Mouse (Mus musculus): ENCODE data around the gene 4932438H23Rik. TPM values are rescaled to one million over a fixed set of nuclear protein-coding genes. Genes with fewer than 3 reads are reported as not detected.
A peak's percentile ranks its signal among the peaks of the same experiment; 100 is the strongest.

Gene 4932438H23Rik
- polyA plus RNA-seq, 1 experiment: 0.02 TPM

DNA sequence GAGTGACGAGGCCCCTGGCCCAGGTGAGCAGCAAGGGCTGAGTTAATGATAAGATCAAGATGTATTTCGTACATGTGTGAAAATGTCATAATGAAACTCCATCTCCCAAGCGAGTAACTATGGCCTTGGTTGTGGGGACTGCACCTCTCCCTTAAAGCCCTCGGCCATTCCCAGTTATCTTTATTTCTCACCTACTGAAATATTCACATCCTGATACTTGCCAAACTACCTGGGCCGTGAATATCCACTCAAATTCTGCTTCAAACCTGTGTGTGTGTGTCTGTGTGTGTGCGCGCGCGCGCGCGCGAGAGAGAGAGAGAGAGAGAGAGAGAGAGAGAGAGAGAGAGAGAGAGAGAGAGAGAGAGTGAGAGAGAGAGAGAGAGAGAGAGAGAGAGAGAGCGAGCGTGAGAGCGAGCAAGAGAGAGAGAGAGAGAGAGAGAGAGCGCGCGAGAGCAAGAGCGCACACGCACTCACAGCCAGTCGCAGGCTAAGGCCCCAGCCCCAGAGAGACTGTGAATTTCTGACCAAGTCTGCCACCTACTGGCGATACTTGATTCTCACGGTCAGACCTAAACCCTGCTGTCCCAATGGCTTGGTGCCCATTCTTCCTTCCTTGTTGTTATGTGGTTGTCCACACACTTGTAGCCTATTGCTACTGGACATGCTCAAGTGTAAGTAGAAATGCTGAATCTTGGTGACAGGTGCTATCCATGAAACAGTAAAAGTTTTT is 21.6 kb downstream of the 4932438H23Rik start:
- Histone ChIP-seq H3K36me3 (ENCODE audit: control insufficient read depth, insufficient read depth) (no peaks in the 10 kb centered on the region), H3K79me3 (ENCODE audit: low read depth) (no peaks in the 10 kb centered on the region), H3ac (ENCODE audit: control insufficient read depth, insufficient read length, low read depth) (no peak overlapping the region), H3K4me3 (ENCODE audit: insufficient read depth, poor library complexity, severe bottlenecking) (no peak overlapping the region), H3K79me2 (ENCODE audit: control insufficient read depth, insufficient read depth) (no peaks in the 10 kb centered on the region), H3K27me3 (ENCODE audit: control insufficient read depth, insufficient read depth, insufficient read length) (peaks cover 21% of the 10 kb centered on the region)
- peak; percentile 67 for TF ChIP-seq CTCF (IDR thresholded peaks at IDR 0.05; ENCODE audit: control insufficient read depth, insufficient read depth, insufficient read length)
- no peak for TF ChIP-seq CEBPB (IDR thresholded peaks at IDR 0.05; ENCODE audit: low read depth)

DNA sequence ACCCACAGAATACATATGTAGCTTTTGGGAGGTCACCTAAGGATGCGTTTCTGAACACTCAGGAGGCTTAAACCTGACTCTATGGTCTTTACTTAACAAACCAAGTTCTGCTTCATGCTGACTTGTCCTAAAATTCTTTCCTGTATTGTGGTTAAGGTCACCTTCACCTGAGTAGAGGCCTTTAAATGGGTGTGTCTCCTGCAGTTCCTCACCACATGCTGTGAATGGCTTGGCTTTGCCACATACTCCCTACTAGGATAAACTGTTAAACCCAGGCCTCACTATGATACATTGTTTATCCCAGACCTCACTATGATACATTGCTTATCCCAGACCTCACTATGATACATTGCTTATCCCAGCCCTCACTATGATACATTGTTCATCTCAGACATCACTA is 22.7 kb downstream of the 4932438H23Rik start:
- Histone ChIP-seq H3K79me3 (ENCODE audit: low read depth) (no peaks in the 10 kb centered on the region), H3K79me2 (ENCODE audit: control insufficient read depth, insufficient read depth) (no peaks in the 10 kb centered on the region), H3K36me3 (ENCODE audit: control insufficient read depth, insufficient read depth) (no peaks in the 10 kb centered on the region), H3K4me3 (ENCODE audit: insufficient read depth, poor library complexity, severe bottlenecking) (no peak overlapping the region), H3ac (ENCODE audit: control insufficient read depth, insufficient read length, low read depth) (no peak overlapping the region), H3K27me3 (ENCODE audit: control insufficient read depth, insufficient read depth, insufficient read length) (peaks cover 22% of the 10 kb centered on the region)
- TF ChIP-seq MAX (IDR thresholded peaks at IDR 0.05): no peak

DNA sequence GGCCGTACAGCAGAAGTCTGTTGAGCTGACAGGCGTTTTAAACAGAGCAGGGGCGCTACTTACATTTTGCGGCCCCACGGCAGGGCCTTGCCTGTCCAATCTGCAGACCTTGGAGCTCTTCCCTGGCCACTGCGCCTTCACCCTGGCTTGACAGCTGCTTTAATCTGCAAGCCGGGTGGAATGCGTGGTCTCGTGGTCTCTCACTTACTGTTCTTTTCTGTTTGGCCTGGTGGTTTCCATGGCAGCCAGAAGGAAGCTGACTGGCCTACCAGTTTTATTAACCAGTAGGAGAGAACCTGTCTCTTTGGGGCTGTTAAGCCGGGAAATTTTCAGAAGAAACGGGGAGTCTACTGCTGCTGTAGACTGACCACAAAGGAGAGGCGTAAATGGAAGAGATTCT is 26.0 kb downstream of the 4932438H23Rik start:
- Histone ChIP-seq H3K79me3 (ENCODE audit: low read depth) (no peaks in the 10 kb centered on the region), H3ac (ENCODE audit: control insufficient read depth, insufficient read length, low read depth) (no peak overlapping the region), H3K79me2 (ENCODE audit: control insufficient read depth, insufficient read depth) (no peaks in the 10 kb centered on the region), H3K4me3 (ENCODE audit: insufficient read depth, poor library complexity, severe bottlenecking) (no peak overlapping the region), H3K27me3 (ENCODE audit: control insufficient read depth, insufficient read depth, insufficient read length) (peaks cover 27% of the 10 kb centered on the region), H3K36me3 (ENCODE audit: control insufficient read depth, insufficient read depth) (no peaks in the 10 kb centered on the region)
- TF ChIP-seq FOSL1 (IDR thresholded peaks at IDR 0.05; ENCODE audit: insufficient read depth, low read length, poor library complexity, severe bottlenecking) (no peak), USF1 (IDR thresholded peaks at IDR 0.05; ENCODE audit: low read depth) (no peak), MYOG (IDR thresholded peaks at IDR 0.05; ENCODE audit: control insufficient read depth, extremely low read depth, insufficient read length) (no peak), CEBPB (IDR thresholded peaks at IDR 0.05; ENCODE audit: low read depth) (no peak), MAX (IDR thresholded peaks at IDR 0.05) (no peak), MYOD1 (IDR thresholded peaks at IDR 0.05; ENCODE audit: control insufficient read depth, insufficient read length, low read depth) (no peak), CTCF (IDR thresholded peaks at IDR 0.05; ENCODE audit: control insufficient read depth, insufficient read depth, insufficient read length) (no peak)

DNA sequence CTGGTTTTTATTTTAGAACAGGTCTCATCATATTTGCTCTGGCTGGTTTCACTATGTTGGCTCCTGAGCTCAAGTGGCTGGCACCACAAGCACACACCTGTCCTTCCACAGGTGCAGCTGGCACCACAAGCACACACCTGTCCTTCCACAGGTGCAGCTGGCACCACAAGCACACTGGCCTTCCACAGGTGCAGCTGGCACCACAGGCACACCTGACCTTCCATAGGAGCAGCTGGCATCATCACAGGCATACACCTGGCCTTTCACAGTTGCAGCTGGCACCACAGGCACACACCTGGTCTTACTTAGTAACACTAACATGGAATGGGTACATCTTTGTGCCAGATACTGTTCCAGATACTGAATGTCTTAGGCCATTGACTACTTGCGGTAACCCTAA is 27.8 kb downstream of the 4932438H23Rik start:
- Histone ChIP-seq H3ac (ENCODE audit: control insufficient read depth, insufficient read length, low read depth) (no peak overlapping the region), H3K27me3 (ENCODE audit: control insufficient read depth, insufficient read depth, insufficient read length) (peaks cover 38% of the 10 kb centered on the region), H3K4me3 (ENCODE audit: insufficient read depth, poor library complexity, severe bottlenecking) (no peak overlapping the region), H3K79me2 (ENCODE audit: control insufficient read depth, insufficient read depth) (no peaks in the 10 kb centered on the region), H3K79me3 (ENCODE audit: low read depth) (no peaks in the 10 kb centered on the region), H3K36me3 (ENCODE audit: control insufficient read depth, insufficient read depth) (no peaks in the 10 kb centered on the region)
- no peak for TF ChIP-seq USF1 (IDR thresholded peaks at IDR 0.05; ENCODE audit: low read depth)
- no peak for TF ChIP-seq FOSL1 (IDR thresholded peaks at IDR 0.05; ENCODE audit: insufficient read depth, low read length, poor library complexity, severe bottlenecking)
- no peak for TF ChIP-seq CTCF (IDR thresholded peaks at IDR 0.05; ENCODE audit: control insufficient read depth, insufficient read depth, insufficient read length)
- no peak for TF ChIP-seq MYOD1 (IDR thresholded peaks at IDR 0.05; ENCODE audit: control insufficient read depth, insufficient read length, low read depth)
- TF ChIP-seq MYOG (IDR thresholded peaks at IDR 0.05; ENCODE audit: control insufficient read depth, extremely low read depth, insufficient read length): no peak
- TF ChIP-seq MAX (IDR thresholded peaks at IDR 0.05): no peak
- no peak for TF ChIP-seq CEBPB (IDR thresholded peaks at IDR 0.05; ENCODE audit: low read depth)

DNA sequence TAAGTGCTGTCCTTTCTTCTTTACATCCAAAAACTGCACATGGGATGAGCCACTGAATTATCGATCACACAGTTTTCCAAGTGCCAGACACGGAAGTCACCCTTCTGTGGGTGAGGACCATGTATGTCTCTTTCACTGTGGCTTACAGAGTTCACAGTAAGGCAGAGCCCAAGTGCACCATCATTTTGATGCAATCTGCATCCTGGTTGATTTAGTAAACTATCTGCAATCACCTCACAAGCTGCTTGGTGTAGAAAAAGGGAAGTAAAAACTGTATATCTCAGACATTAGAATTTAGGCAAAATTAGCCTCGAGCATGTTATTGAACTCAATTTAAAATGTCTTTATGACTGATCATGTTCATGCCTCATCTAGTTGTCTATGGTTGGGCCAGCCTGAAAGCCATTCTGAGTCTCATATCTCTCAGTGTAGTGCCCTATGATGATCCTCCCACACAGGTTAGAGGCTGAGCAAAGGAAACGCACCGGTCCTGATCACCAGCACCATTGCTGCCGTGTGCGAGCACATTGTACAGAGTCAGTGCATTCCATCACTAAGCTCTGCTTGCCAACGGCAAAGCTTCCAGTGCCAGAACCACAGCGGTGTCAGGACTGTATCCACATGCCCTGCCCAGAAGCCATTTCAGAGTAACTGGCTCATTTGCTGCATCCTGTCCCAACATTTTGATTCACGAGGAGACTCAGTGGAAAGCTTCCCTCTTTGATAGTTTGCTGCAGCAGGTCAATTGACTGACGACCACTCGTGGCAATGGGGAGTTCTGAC is 30.1 kb downstream of the 4932438H23Rik start:
- Histone ChIP-seq H3K79me2 (ENCODE audit: control insufficient read depth, insufficient read depth) (no peaks in the 10 kb centered on the region), H3K36me3 (ENCODE audit: control insufficient read depth, insufficient read depth) (no peaks in the 10 kb centered on the region), H3K79me3 (ENCODE audit: low read depth) (no peaks in the 10 kb centered on the region), H3ac (ENCODE audit: control insufficient read depth, insufficient read length, low read depth) (no peak overlapping the region), H3K4me3 (ENCODE audit: insufficient read depth, poor library complexity, severe bottlenecking) (no peak overlapping the region), H3K27me3 (ENCODE audit: control insufficient read depth, insufficient read depth, insufficient read length) (peaks cover 34% of the 10 kb centered on the region)
- TF ChIP-seq CEBPB (IDR thresholded peaks at IDR 0.05; ENCODE audit: low read depth) (no peak), CTCF (IDR thresholded peaks at IDR 0.05; ENCODE audit: control insufficient read depth, insufficient read depth, insufficient read length) (no peak), MYOG (IDR thresholded peaks at IDR 0.05; ENCODE audit: control insufficient read depth, extremely low read depth, insufficient read length) (no peak), USF1 (IDR thresholded peaks at IDR 0.05; ENCODE audit: low read depth) (no peak), MAX (IDR thresholded peaks at IDR 0.05) (no peak), FOSL1 (IDR thresholded peaks at IDR 0.05; ENCODE audit: insufficient read depth, low read length, poor library complexity, severe bottlenecking) (no peak), MYOD1 (IDR thresholded peaks at IDR 0.05; ENCODE audit: control insufficient read depth, insufficient read length, low read depth) (no peak)

DNA sequence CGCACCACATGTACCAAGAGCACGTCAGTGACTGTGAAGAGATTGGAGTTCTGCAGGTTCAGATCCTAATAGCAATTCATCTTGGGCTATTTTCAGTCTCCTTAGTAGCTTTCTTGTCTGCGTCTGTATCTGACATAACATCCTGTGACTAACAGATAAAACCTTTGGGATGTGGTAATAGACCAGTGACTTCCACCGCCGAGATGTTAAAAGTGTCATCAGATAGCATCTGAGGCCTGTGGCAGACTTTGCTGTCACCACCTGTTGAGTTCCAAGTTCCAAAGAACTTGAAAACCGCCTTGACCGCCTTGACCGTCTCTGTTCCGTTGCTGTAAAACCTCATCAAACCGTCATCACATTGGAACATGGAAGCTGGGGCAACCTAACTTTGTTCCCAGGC is 31.1 kb downstream of the 4932438H23Rik start:
- Histone ChIP-seq H3K79me3 (ENCODE audit: low read depth) (no peaks in the 10 kb centered on the region), H3K4me3 (ENCODE audit: insufficient read depth, poor library complexity, severe bottlenecking) (no peak overlapping the region), H3K27me3 (ENCODE audit: control insufficient read depth, insufficient read depth, insufficient read length) (peaks cover 37% of the 10 kb centered on the region), H3K79me2 (ENCODE audit: control insufficient read depth, insufficient read depth) (no peaks in the 10 kb centered on the region), H3ac (ENCODE audit: control insufficient read depth, insufficient read length, low read depth) (no peak overlapping the region), H3K36me3 (ENCODE audit: control insufficient read depth, insufficient read depth) (no peaks in the 10 kb centered on the region)
- TF ChIP-seq CEBPB (IDR thresholded peaks at IDR 0.05; ENCODE audit: low read depth): no peak
- TF ChIP-seq CTCF (IDR thresholded peaks at IDR 0.05; ENCODE audit: control insufficient read depth, insufficient read depth, insufficient read length): no peak
- no peak for TF ChIP-seq MYOD1 (IDR thresholded peaks at IDR 0.05; ENCODE audit: control insufficient read depth, insufficient read length, low read depth)
- no peak for TF ChIP-seq USF1 (IDR thresholded peaks at IDR 0.05; ENCODE audit: low read depth)
- no peak for TF ChIP-seq FOSL1 (IDR thresholded peaks at IDR 0.05; ENCODE audit: insufficient read depth, low read length, poor library complexity, severe bottlenecking)
- TF ChIP-seq MYOG (IDR thresholded peaks at IDR 0.05; ENCODE audit: control insufficient read depth, extremely low read depth, insufficient read length): no peak
